Mouse (Mus musculus) liver, postnatal 0 days (tissue): ENCODE measurements at regions not wholly inside any gene's neighbourhood (a gene's known extent, or its start where the extent isn't known, plus 50 kb on each side); places are given as distances from the start of the nearest gene placed in this dataset.

ENCODE experiments used
- CTCF ChIP-seq: sonication (generic); IDR thresholded peaks from 2 replicates; pipeline ENCODE4 v1.5.1; 2016; ENCODE audit warnings: antibody characterized with exemption, low read depth
- EP300 ChIP-seq: IDR thresholded peaks from 2 replicates; pipeline ENCODE4 v1.6.1; 2016; ENCODE audit warnings: antibody characterized with exemption, low read depth, mild to moderate bottlenecking

GRCm38 (mm10) chr2:19132864-19133263 is 66.2 kb upstream of the Armc3 start:
- TF ChIP-seq CTCF (no peak), EP300 (no peak)
